Mouse (Mus musculus): ENCODE measurements around the gene Aldh1l1.

- no peak for TF ChIP-seq POLR2A (IDR thresholded peaks at IDR 0.05; ENCODE audit: extremely low read depth, insufficient read depth, low read length)
- no peak for TF ChIP-seq CTCF (IDR thresholded peaks at IDR 0.05; ENCODE audit: low read depth, low read length)
Measured at GRCm38 (mm10) chr6:90507443-90507842, 21.2 kb downstream of the Aldh1l1 start.

Measured in liver, adult 2 months (tissue).